Mouse (Mus musculus) forebrain, embryonic 11.5 days (tissue): ENCODE results near the gene Galm. TPM values are rescaled to one million over a fixed set of nuclear protein-coding genes. Genes with fewer than 3 reads are reported as not detected.

Experiments used
- polyA plus RNA-seq: library from polyadenylated mRNA; unstranded; fragments of >200 nt; fragmentation: Nextera tagmentation; extraction: Ambion mirVana; gene quantifications from 2 replicates; pipeline ENCODE4 v1.2.1, GENCODE M21; 2014

The Galm gene
- polyA plus RNA-seq, 1 experiment from 2014 or later: 11.2 TPM

Other genes with a start within 250 kb of the Galm start
- gene Atl2, start 231.3 kb upstream of the Galm start, polyA plus RNA-seq: 38.6 and 46.7 TPM in 2 replicates
- 127 TPM in 2 replicates for gene Hnrnpll, start 65.1 kb upstream of the Galm start, polyA plus RNA-seq
- gene Srsf7, start 79.8 kb downstream of the Galm start, polyA plus RNA-seq: 841 and 893 TPM in 2 replicates
- 0.07 TPM in 1 of 2 replicates, not detected in the other for gene Ttc39d, start 80.0 kb downstream of the Galm start, polyA plus RNA-seq
- gene Gemin6, start 97.0 kb downstream of the Galm start, polyA plus RNA-seq: 51.6 and 53.9 TPM in 2 replicates
- 43.1 and 44.1 TPM in 2 replicates for gene Morn2, start 162.7 kb downstream of the Galm start, polyA plus RNA-seq
- gene Dhx57, start 163.0 kb downstream of the Galm start, polyA plus RNA-seq: 19.5 and 21.8 TPM in 2 replicates
- gene Arhgef33, start 179.9 kb downstream of the Galm start, polyA plus RNA-seq: 0.21 and 1.4 TPM in 2 replicates
- gene Gm10190, start 246.1 kb downstream of the Galm start, polyA plus RNA-seq: 2.3 TPM in 1 of 2 replicates, not detected in the other